Mouse (Mus musculus): Measurements from ENCODE around the gene Trim65. TPM values are rescaled to one million over a fixed set of nuclear protein-coding genes. Genes with fewer than 3 reads are reported as not detected.

The Trim65 gene
- polyA plus RNA-seq, 1 experiment = 17.3 TPM

DNA sequence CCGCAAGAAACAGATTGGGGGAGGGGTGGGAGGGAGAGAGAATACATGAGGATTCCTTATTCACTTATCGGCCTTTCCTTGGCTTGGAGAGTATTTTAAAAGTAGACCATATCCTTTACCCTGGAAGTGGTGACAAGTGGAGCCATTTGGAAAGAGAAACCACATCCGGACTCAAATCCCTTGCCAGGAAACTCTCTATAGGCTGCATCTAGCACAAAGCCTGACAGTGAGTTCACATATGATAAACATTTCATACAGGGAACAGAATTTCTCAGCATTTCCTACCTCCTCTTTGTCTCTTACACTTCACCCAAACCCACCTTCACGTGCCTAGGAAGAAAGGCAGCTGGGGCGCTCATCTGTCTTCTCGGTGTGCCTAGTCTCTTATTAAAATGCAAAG is 36.3 kb upstream of the Trim65 start:
- TF ChIP-seq CTCF (IDR thresholded peaks at IDR 0.05; ENCODE audit: insufficient read depth, low read length) (no peak), POLR2A (IDR thresholded peaks at IDR 0.05; ENCODE audit: borderline replicate concordance, extremely low read depth, low read depth, low read length) (no peak)
- no peak for DNase-seq
- 5% methylated on average over 6 of the region's 6 CpGs for WGBS
- H3K4me1 ChIP-seq (ENCODE audit: control insufficient read depth, insufficient read depth, low read length) = peaks cover 3% of the 10 kb centered on the region; the same call in 1 of the 2 replicates
- H3K4me3 ChIP-seq (replicated peaks; ENCODE audit: extremely low read depth, low read depth, low read length) = peak overlapping the region; percentile 87

DNA sequence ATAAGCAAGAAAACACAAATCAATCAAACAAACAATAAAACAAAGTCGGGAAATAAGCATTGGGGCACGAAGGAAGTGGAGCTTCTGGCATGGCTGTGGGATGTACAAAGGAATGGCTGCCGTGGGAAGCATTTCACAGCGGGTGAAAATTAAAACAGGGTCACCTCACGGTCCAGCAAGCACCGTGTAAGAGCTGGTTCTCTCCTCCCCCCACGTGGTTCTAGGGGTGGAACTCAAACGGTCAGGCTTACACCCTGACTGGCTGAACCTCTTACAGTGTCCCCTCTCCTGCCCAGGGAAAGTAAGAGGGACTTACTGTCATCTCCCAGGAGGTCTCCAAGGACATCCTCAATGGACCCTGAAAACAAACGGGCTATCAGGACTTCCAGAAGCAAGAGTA is 32.1 kb upstream of the Trim65 start:
- TF ChIP-seq POLR2A (IDR thresholded peaks at IDR 0.05; ENCODE audit: borderline replicate concordance, extremely low read depth, low read depth, low read length) (no peak), CTCF (IDR thresholded peaks at IDR 0.05; ENCODE audit: insufficient read depth, low read length) (no peak)
- peaks cover 3% of the 10 kb centered on the region; the same call in 1 of the 2 replicates for H3K4me1 ChIP-seq (ENCODE audit: control insufficient read depth, insufficient read depth, low read length)
- no peak for DNase-seq
- 43% methylated on average over 9 of the region's 9 CpGs for WGBS
- H3K4me3 ChIP-seq (replicated peaks; ENCODE audit: extremely low read depth, low read depth, low read length) = no peak overlapping the region

GRCm38 (mm10) chr11:116162146-116162545 is 31.2 kb upstream of the Trim65 start:
- WGBS = 72% methylated on average over 10 of the region's 10 CpGs
- Histone ChIP-seq H3K4me3 (replicated peaks; ENCODE audit: extremely low read depth, low read depth, low read length) (no peak overlapping the region), H3K4me1 (ENCODE audit: control insufficient read depth, insufficient read depth, low read length) (no peaks in the 10 kb centered on the region)
- no peak for DNase-seq
- TF ChIP-seq POLR2A (IDR thresholded peaks at IDR 0.05; ENCODE audit: borderline replicate concordance, extremely low read depth, low read depth, low read length) (no peak), CTCF (IDR thresholded peaks at IDR 0.05; ENCODE audit: insufficient read depth, low read length) (no peak)

DNA sequence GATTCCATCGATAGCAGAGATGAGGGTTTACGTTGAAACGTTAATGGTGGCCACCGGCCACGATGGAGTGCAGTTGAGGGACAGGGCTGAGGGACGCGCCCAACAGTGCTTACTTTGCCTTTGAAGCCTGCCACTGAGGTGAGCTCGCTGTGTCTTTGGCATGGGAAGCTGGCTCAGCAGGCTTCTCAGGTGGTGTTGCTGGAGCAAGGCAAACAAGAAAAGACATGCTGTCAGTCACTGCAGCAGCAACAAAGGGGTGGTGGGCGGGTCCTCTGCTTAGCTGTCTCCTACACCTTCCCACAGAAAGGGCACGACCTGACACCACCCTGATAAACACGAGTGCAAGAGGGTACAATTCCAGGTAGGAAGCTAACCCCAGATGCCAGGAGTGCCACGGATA is 30.4 kb upstream of the Trim65 start:
- H3K4me3 ChIP-seq (replicated peaks; ENCODE audit: extremely low read depth, low read depth, low read length) = no peak overlapping the region
- no peak for DNase-seq
- WGBS = 63% methylated on average over 12 of the region's 12 CpGs
- H3K4me1 ChIP-seq (ENCODE audit: control insufficient read depth, insufficient read depth, low read length) = no peaks in the 10 kb centered on the region
- TF ChIP-seq CTCF (IDR thresholded peaks at IDR 0.05; ENCODE audit: insufficient read depth, low read length) = no peak
- no peak for TF ChIP-seq POLR2A (IDR thresholded peaks at IDR 0.05; ENCODE audit: borderline replicate concordance, extremely low read depth, low read depth, low read length)

DNA sequence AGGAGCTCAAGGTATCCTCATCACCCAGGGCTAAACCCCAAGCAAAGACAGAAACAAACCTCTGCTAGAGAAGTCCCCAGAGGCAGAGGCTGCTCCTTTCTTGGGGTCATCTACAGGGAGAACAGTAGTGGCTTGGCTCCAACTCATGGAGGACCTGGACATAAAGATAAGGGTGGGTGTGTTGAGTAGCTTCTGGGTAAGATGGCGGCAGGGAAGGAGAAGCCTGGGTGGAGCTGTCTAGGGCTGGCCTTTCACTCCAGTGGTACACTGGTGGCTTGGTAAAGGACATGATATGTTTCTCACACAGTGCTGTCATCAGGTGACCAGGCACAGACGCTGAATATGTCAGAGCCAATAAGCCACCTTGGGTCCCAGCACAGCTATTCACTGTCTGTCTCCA is 20.0 kb upstream of the Trim65 start:
- H3K4me1 ChIP-seq (ENCODE audit: control insufficient read depth, insufficient read depth, low read length) = no peaks in the 10 kb centered on the region
- no peak for TF ChIP-seq POLR2A (IDR thresholded peaks at IDR 0.05; ENCODE audit: borderline replicate concordance, extremely low read depth, low read depth, low read length)
- TF ChIP-seq CTCF (IDR thresholded peaks at IDR 0.05; ENCODE audit: insufficient read depth, low read length) = no peak
- WGBS = 98% methylated on average over 2 of the region's 2 CpGs
- no peak for DNase-seq
- H3K4me3 ChIP-seq (replicated peaks; ENCODE audit: extremely low read depth, low read depth, low read length) = no peak overlapping the region

DNA sequence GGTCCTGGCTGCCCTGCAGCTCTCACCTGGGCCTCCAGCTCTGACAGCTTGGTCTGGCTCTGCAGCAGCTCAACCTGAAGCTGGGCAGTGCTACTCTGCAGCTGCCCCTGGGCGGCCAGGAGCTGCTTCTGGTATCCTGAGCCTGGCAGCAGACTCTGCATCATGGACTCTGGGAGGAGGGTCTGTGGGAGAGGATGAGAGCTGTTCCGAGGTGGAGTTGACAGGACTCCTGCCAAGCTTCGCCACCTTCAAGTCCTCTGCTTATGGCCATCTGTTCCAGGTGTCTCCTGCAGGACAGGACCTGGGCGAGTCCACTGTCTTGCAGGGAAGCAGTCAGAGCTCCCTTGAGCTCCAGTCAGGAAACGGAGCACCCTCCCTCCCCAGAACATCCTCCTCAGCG is 18.4 kb upstream of the Trim65 start:
- H3K4me1 ChIP-seq (ENCODE audit: control insufficient read depth, insufficient read depth, low read length) = 0 out of 2 replicates have a peak, but pooled peaks cover 2% of the 10 kb centered on the region
- TF ChIP-seq CTCF (IDR thresholded peaks at IDR 0.05; ENCODE audit: insufficient read depth, low read length) (no peak), POLR2A (IDR thresholded peaks at IDR 0.05; ENCODE audit: borderline replicate concordance, extremely low read depth, low read depth, low read length) (no peak)
- 83% methylated on average over 6 of the region's 6 CpGs for WGBS
- no peak overlapping the region for H3K4me3 ChIP-seq (replicated peaks; ENCODE audit: extremely low read depth, low read depth, low read length)
- DNase-seq = no peak

DNA sequence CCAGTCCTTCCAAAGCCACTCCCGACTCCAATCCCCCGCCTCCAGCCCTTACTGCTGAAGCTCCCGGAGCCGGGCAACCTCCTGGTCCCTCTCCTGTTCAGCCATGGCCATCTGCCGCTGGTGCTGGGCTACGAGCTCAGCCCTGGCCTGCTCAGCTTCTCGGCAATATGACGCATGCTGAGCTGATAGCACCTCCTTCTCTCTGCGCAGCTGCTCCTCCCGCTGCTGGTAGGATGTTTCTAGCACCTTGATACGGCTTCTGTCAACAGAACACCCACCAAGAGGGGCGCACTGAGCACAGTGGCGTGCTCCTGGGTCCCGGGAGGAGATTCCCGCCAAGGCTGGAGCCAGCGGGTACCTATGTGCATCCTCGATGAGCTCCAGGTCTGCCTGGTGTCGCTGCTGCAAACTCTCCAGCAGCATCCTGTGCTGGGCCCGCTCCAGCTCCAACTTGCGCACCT is 17.9 kb upstream of the Trim65 start:
- TF ChIP-seq CTCF (IDR thresholded peaks at IDR 0.05; ENCODE audit: insufficient read depth, low read length) = no peak
- no peak for TF ChIP-seq POLR2A (IDR thresholded peaks at IDR 0.05; ENCODE audit: borderline replicate concordance, extremely low read depth, low read depth, low read length)
- Histone ChIP-seq H3K4me1 (ENCODE audit: control insufficient read depth, insufficient read depth, low read length) (0 out of 2 replicates have a peak, but pooled peaks cover 2% of the 10 kb centered on the region), H3K4me3 (replicated peaks; ENCODE audit: extremely low read depth, low read depth, low read length) (no peak overlapping the region)
- WGBS = 67% methylated on average over 20 of the region's 20 CpGs
- DNase-seq = no peak

GRCm38 (mm10) chr11:116146294-116146985 is 15.5 kb upstream of the Trim65 start:
- 69% methylated on average over 25 of the region's 25 CpGs for WGBS
- DNase-seq = peak; percentile 57
- H3K4me1 ChIP-seq (ENCODE audit: control insufficient read depth, insufficient read depth, low read length) = 0 out of 2 replicates have a peak, but pooled peaks cover 2% of the 10 kb centered on the region
- TF ChIP-seq CTCF (IDR thresholded peaks at IDR 0.05; ENCODE audit: insufficient read depth, low read length) = no peak
- no peak for TF ChIP-seq POLR2A (IDR thresholded peaks at IDR 0.05; ENCODE audit: borderline replicate concordance, extremely low read depth, low read depth, low read length)
- no peak overlapping the region for H3K4me3 ChIP-seq (replicated peaks; ENCODE audit: extremely low read depth, low read depth, low read length)

- 66% methylated on average over 18 of the region's 18 CpGs for WGBS
- TF ChIP-seq CTCF (IDR thresholded peaks at IDR 0.05; ENCODE audit: insufficient read depth, low read length) (no peak), POLR2A (IDR thresholded peaks at IDR 0.05; ENCODE audit: borderline replicate concordance, extremely low read depth, low read depth, low read length) (no peak)
- 0 out of 2 replicates have a peak, but pooled peaks cover 2% of the 10 kb centered on the region for H3K4me1 ChIP-seq (ENCODE audit: control insufficient read depth, insufficient read depth, low read length)
- peak; percentile 35 for DNase-seq
- H3K4me3 ChIP-seq (replicated peaks; ENCODE audit: extremely low read depth, low read depth, low read length) = no peak overlapping the region
Observed at GRCm38 (mm10) chr11:116145481-116146293, 14.8 kb upstream of the Trim65 start.

All from lung, adult 2 months (tissue).